Mouse (Mus musculus) brain, embryonic 14.5 days (tissue): ENCODE results near the gene 2310033P09Rik. TPM values are rescaled to one million over a fixed set of nuclear protein-coding genes. Genes with fewer than 3 reads are reported as not detected.
A peak's percentile ranks its signal among the peaks of the same experiment; 100 is the strongest.
"Not testable (repeated sequence)": the region's sequence is repeated elsewhere in the genome, so short reads cannot be mapped to it uniquely, and the experiment has no call there.

Source experiments
- DNase-seq: peaks from one replicate; pipeline ENCODE4 v3.0.0-alpha.2; 2011; ENCODE audit warnings: low read depth
- CTCF ChIP-seq: fragments of 200-500 bp; IDR thresholded peaks from 2 replicates; pipeline ENCODE4 v1.5.1; 2012; ENCODE audit warnings: inconsistent platforms, mild to moderate bottlenecking, moderate library complexity, borderline replicate concordance; ENCODE audit not compliant: insufficient read depth, insufficient read length; ENCODE audit errors: extremely low read depth
- POLR2A ChIP-seq: fragments of 200-500 bp; IDR thresholded peaks from 2 replicates; pipeline ENCODE4 v1.6.1; 2012; ENCODE audit warnings: mild to moderate bottlenecking, inconsistent platforms, borderline replicate concordance; ENCODE audit not compliant: poor library complexity, insufficient read depth, insufficient read length, severe bottlenecking; ENCODE audit errors: extremely low read depth
- polyA plus RNA-seq: library from polyadenylated mRNA; depleted of rRNA; stranded (reverse); fragments of >200 nt; gene quantifications from 2 replicates; pipeline ENCODE4 v1.2.3, GENCODE M21; 2012

The 2310033P09Rik gene
- polyA plus RNA-seq, 1 experiment = 32.4 TPM

DNA sequence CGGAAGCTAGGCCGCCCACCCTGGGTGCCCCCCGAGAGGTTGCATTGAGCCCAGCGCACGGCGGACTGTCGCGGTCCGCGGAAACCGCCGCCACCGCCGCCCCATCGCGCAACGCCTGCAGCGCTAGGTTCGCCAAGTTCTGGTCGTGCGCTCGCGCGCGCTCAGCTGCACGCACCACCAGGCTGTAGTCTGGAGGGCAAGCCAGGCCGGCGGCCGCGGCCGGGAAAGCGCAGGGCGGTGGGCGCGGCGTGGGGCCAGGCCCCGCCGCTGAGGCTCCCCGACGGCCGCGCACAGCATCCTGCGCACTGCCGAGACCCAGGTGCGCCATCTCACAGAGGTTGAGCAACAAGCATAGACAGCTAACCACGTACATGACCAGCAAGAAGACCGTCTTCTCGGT, 31.6 kb upstream of the 2310033P09Rik start:
- TF ChIP-seq POLR2A (no peak), CTCF (no peak)
- DNase-seq = no peak

DNA sequence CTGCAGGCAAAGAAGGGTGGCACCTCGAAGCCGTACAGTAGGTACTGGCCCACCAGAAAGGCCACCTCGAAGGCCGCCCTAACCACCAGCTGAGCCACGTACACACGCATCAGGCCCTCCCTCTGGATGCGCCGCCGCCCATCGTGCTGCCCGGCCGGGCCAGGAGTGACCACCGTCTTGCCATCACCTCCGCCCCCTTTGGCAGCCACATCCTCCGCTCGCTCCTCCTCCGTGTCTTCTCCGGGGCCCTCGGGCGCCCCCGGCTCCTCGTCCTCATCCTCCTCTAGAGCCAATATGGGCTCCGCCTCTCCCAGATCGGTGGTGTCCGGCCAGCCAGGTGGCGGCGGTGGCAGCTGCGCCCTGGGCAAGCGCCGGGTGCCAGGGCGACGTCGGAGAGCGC, 31.2 kb upstream of the 2310033P09Rik start:
- DNase-seq = no peak
- TF ChIP-seq CTCF (no peak), POLR2A (no peak)

- no peak for TF ChIP-seq POLR2A
- TF ChIP-seq CTCF = no peak
- no peak for DNase-seq
These were observed 25.2 kb upstream of the 2310033P09Rik start, which contains the start of gene Gjc2 for GRCm38 (mm10) chr11:59182864-59183331. Gene Gjc2, minus strand, starts transcription at chr11:59183213.

GRCm38 (mm10) chr11:59183821-59184220, 24.3 kb upstream of the 2310033P09Rik start:
- DNase-seq = peak; percentile 61
- TF ChIP-seq POLR2A (no peak), CTCF (peak; percentile 75)

GRCm38 (mm10) chr11:59185490-59185889, 22.6 kb upstream of the 2310033P09Rik start:
- no peak for DNase-seq
- TF ChIP-seq POLR2A (no peak), CTCF (no peak)

DNA sequence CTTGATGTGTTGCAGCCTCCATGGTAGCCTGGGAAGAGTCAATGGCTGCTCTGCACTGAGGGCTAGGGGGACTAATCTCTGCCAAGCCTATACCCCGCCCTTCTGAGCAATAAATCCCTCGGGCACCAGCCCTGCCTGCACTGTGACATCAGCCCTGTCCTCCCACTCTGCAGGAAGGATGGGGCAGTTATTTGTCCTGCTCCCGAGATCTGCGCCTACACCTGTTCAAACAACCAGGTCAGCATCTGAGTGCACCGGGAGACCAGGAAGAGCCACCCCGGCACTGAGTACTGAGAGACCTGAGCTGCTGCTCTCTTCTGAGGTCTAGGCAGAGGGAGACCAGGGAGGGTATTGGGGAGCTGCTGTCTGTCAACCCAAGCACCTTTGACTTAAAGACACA, 20.4 kb upstream of the 2310033P09Rik start:
- TF ChIP-seq POLR2A (no peak), CTCF (no peak)

DNA sequence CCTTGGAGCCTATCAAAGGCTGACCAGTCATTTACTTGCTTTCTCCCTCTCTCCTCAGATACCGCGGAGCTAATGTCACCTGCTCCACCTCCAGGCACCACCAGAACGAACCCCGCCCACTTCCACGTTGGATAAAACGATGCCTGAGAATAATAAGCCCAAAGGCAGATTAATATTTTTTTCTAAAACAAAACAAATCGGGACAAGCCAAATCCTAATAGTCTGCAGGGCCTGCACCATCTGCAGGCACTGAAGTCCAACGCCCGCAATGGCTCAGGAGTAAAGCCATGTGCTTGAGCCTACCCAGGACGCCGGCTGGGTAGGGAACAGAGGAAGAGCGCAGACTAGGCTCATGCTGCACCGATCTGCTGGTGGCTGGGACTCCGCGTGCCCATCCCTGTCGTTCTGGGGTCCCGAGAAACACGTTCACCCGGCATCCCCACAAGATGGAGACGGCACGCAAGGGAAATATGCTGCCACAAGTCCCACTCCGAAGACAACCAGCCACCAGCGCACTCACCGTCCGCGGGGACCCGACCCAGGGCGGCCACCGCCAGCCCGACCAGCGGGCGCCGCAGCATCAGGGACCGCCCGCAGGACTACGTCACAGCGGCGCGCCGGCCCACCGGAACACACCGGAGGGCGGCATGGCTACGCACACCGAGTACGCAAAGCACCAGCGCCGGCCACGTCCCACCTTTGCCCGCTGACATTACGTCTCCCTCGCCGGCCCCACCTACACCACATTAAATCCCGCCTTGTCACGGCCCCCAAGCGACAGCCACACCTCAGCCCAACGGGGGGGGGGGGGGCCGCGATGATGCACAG, 16.7 kb upstream of the 2310033P09Rik start:
- peak; percentile 97 for DNase-seq
- TF ChIP-seq POLR2A (peak; percentile 98), CTCF (no peak)

More for the DNA sequence above, 20.4 kb upstream of the 2310033P09Rik start:
- DNase-seq = no peak

DNA sequence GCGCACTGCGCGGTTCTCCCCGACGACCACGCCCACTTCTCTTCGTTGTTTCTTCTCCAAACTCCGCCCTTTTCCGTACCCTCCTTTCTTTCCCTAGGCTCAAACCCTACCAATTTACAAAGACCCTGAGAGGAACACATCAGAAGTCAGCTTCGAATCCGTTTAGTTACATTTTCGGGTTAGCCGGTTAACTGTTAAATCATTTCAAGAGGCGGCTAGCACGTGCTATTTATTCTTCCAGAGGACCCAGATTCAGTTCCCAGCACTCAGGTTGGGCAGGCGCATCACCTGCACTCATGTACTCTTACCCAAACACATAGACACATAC, 16.1 kb upstream of the 2310033P09Rik start, which contains the start of gene Guk1:
TSS of gene Guk1 (minus strand) at position 154 of the 328 bp plus-strand sequence.
- no peak for TF ChIP-seq CTCF
- TF ChIP-seq POLR2A = no peak

DNA sequence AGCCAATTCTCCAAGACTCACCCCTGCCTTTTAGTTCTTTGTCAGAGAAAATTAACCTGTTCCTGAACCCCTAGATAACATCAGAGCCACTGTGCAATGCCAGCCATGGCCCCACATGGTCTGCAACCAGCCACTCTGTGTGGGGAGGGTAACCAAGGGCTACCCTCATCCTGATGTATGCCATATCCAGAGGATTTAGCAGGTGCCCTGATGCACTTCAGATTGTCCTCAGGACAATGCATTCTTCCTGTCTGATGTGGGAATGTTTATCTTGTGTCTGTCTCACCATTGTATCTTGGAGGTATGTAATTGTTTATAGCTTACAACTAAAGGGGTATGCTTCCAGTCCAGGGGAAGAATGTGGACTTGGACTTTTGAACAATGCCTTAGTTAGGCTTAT, 11.9 kb upstream of the 2310033P09Rik start:
- TF ChIP-seq CTCF = no peak
- TF ChIP-seq POLR2A = no peak
- no peak for DNase-seq

More for the DNA sequence above, 16.1 kb upstream of the 2310033P09Rik start, which contains the start of gene Guk1:
- no peak for DNase-seq

- no peak for TF ChIP-seq POLR2A
- TF ChIP-seq CTCF = no peak
- no peak for DNase-seq
These were observed 6.7 kb upstream of the 2310033P09Rik start for GRCm38 (mm10) chr11:59201216-59202002.

- DNase-seq = peak; percentile 98
- no peak for TF ChIP-seq CTCF
- TF ChIP-seq POLR2A = peak; percentile 35; the same call in 1 of the 2 replicates
These were observed 5.8 kb upstream of the 2310033P09Rik start, which contains the start of gene Mrpl55 for GRCm38 (mm10) chr11:59202081-59202995. Gene Mrpl55, plus strand, starts transcription at chr11:59202486.

GRCm38 (mm10) chr11:59209003-59209441, 901 bp downstream of the 2310033P09Rik start:
- TF ChIP-seq CTCF (peak; percentile 64), POLR2A (no peak)

GRCm38 (mm10) chr11:59209580-59209979, 1.5 kb downstream of the 2310033P09Rik start:
- DNase-seq = no peak
- TF ChIP-seq POLR2A (no peak), CTCF (no peak)

More at GRCm38 (mm10) chr11:59209003-59209441, 901 bp downstream of the 2310033P09Rik start:
- DNase-seq = peak; percentile 78

DNA sequence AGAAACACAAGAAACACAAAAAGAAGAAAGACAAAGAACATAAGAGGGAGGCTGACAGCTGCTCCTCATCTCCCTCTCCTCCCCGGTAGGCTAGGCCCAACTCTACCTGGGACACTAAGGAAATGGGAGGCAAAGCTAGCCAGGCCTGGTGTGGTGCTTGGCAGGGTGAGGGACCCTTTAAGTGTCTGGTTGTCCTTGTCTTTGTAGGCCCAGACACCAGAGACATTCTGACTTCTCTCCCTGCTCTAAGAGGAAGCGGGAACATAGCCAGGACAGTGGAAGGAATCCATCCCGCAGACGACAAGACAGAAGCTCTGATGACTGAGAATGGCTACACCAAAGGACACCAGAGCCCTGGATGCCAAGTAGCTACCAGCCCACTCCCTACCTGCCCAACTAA, 1.9 kb downstream of the 2310033P09Rik start:
- DNase-seq = no peak
- no peak for TF ChIP-seq POLR2A

GRCm38 (mm10) chr11:59211561-59211960, 3.4 kb downstream of the 2310033P09Rik start:
- DNase-seq = not testable (repeated sequence)

DNA sequence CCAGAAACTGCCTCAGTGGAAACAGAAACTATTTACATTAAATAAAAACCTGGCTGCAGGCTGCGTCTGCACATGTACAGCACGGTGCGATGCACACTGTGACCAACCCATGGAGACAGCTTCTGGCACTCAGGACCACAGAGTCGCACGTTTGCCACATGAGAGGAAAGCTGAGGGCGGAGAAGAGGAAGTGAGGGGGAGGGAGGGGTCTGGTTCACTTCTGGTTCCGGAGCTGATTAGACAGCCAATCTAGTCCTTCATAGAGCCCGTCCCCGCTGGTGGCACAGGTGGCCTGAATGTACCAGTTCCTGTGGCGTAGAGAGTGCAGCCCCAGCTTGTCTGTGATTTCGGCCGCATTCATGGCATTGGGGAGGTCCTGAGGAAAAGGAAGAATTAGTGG, 4.2 kb downstream of the 2310033P09Rik start:
- not testable (repeated sequence) for DNase-seq
